Mouse (Mus musculus) embryonic fibroblast, embryonic 13.5 days (primary cell): ENCODE data around the gene Prkcq. TPM values are rescaled to one million over a fixed set of nuclear protein-coding genes. Genes with fewer than 3 reads are reported as not detected.

ENCODE experiments used
- H3K27ac ChIP-seq: 2 replicates; pipeline ENCODE4 v1.5.1; 2012; ENCODE audit warnings: low read length, control low read depth, inconsistent platforms; ENCODE audit not compliant: insufficient read depth
- H3K4me1 ChIP-seq: 2 replicates; pipeline ENCODE4 v1.6.1; 2011; ENCODE audit warnings: low read length; ENCODE audit not compliant: control insufficient read depth, insufficient read depth
- H3K4me3 ChIP-seq: 2 replicates; pipeline ENCODE4 v1.5.1; 2011; ENCODE audit warnings: mild to moderate bottlenecking, control low read depth, low read length; ENCODE audit not compliant: insufficient read depth
- CTCF ChIP-seq: IDR thresholded peaks from 2 replicates; pipeline ENCODE4 v1.5.1; 2011; ENCODE audit warnings: mild to moderate bottlenecking, control low read depth, low read length, moderate library complexity, borderline replicate concordance; ENCODE audit not compliant: insufficient read depth
- POLR2A ChIP-seq: IDR thresholded peaks from 2 replicates; pipeline ENCODE4 v1.6.1; 2011; ENCODE audit warnings: low read depth, mild to moderate bottlenecking, control low read depth, low read length, moderate library complexity
- polyA plus RNA-seq: library from polyadenylated mRNA; stranded (reverse); fragments of >200 nt; gene quantifications from 2 replicates; pipeline ENCODE4 v1.2.4, GENCODE M21; 2011; ENCODE audit warnings: low read depth; ENCODE audit not compliant: missing spikeins, insufficient read length

Gene Prkcq
- polyA plus RNA-seq, 1 experiment: 0.67 TPM

GRCm38 (mm10) chr2:11216421-11216820, 44.5 kb downstream of the Prkcq start:
- Histone ChIP-seq H3K27ac (no peak overlapping the region), H3K4me3 (no peak overlapping the region), H3K4me1 (no peaks in the 10 kb centered on the region)
- TF ChIP-seq POLR2A (no peak), CTCF (no peak)

GRCm38 (mm10) chr2:11216847-11217246, 44.9 kb downstream of the Prkcq start:
- no peak overlapping the region for H3K27ac ChIP-seq
- H3K4me1 ChIP-seq: no peaks in the 10 kb centered on the region
- no peak overlapping the region for H3K4me3 ChIP-seq
- no peak for TF ChIP-seq POLR2A
- no peak for TF ChIP-seq CTCF

DNA sequence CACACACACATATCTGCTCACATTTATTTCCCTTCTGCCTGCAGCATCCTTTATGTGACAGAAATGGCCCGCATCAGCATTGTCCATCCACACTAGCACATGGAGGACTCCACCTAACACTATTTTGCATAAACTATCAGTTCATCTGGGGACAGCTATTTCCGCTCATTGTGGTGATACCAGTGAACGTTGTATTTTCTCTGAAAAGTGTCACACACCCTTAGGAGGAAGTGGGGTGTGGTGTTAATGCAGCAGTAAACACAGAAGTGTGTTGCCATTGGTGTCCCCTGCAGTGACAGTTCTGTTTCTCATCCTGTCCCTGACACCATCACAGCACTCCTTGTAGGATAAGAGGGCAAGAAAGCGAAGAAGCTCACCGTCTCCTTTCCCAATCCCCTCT, 46.2 kb downstream of the Prkcq start:
- no peaks in the 10 kb centered on the region for H3K4me1 ChIP-seq
- TF ChIP-seq POLR2A (no peak), CTCF (no peak)
- no peak overlapping the region for H3K27ac ChIP-seq
- no peak overlapping the region for H3K4me3 ChIP-seq

DNA sequence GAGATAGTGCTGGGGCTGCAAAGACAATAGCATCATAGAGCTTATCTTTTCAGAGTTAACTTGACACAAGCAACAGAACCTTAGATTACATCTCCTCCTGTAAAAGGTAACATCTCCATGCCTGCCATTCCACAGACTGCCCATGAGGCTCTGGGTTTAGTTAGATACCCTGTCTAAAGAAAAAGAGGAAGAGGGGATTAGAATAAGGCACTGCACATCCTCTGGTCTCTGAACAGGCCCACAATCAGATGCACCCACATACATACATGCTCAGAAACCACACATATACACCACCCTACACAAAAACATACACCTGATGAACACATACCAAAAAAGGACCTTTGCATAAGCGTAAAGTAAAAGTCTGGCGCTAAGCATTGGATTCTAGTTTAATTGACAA, 47.4 kb downstream of the Prkcq start:
- Histone ChIP-seq H3K4me3 (no peak overlapping the region), H3K4me1 (no peaks in the 10 kb centered on the region), H3K27ac (no peak overlapping the region)
- TF ChIP-seq CTCF: no peak
- TF ChIP-seq POLR2A: no peak

DNA sequence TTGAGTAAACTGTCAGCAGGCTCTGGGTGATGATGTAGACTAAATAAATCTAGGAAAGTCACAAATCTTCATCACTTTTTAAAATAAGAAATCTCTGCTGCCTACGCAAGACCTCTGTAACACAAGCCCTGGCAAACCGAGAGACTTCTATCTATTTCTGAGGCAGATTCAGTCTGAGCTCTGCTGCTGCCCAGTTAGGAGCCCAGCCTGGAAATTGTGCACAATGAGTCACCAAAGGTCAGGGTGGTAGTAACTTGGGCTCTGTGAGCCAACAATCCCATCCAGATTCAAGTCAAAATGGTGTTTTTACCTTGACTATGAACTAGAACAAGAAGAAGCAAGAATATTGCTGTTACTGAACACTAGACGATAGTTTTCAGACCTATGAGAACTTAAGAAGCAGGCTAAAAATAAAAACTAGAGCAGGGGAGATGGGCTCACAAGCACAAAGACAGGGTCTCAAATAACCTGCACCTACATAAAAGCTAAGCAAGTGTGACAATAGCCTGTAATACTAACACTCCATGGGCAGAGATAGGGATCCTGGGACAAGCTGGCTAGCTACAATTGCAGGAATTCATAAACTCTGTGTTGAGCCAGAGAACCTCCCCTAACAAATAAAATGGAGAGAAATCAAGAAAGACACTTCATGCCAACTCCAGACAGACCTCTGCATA, 53.0 kb downstream of the Prkcq start:
- TF ChIP-seq POLR2A (no peak), CTCF (no peak)
- no peak overlapping the region for H3K4me3 ChIP-seq
- no peak overlapping the region for H3K27ac ChIP-seq
- H3K4me1 ChIP-seq: no peaks in the 10 kb centered on the region

GRCm38 (mm10) chr2:11225485-11225876, 53.6 kb downstream of the Prkcq start:
- Histone ChIP-seq H3K4me1 (no peaks in the 10 kb centered on the region), H3K4me3 (no peak overlapping the region), H3K27ac (no peak overlapping the region)
- TF ChIP-seq POLR2A (no peak), CTCF (no peak)

- H3K4me3 ChIP-seq: no peak overlapping the region
- H3K4me1 ChIP-seq: no peaks in the 10 kb centered on the region
- no peak for TF ChIP-seq POLR2A
- no peak for TF ChIP-seq CTCF
- no peak overlapping the region for H3K27ac ChIP-seq
Measured at GRCm38 (mm10) chr2:11226555-11226954, 54.6 kb downstream of the Prkcq start.

DNA sequence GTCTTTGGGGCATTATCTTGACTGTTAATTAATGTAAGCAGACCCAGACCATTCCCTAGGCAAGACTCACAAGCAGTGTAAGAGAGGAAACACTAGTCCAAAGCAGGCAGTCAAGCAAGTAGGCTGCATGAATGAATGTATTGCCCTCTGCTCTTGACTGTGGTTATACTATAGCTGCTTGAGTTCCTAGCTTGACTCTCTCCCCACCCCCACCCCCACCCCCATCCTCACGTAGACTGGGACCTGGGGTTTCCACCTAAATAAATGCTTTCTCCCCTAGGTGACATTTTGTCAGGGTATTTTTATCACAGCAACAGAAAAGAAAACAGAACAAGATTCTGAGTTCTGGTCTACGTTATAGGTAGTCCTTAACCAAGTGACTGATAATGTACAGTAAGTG, 57.2 kb downstream of the Prkcq start:
- no peak overlapping the region for H3K4me3 ChIP-seq
- H3K27ac ChIP-seq: no peak overlapping the region
- TF ChIP-seq CTCF (no peak), POLR2A (no peak)
- no peaks in the 10 kb centered on the region for H3K4me1 ChIP-seq

DNA sequence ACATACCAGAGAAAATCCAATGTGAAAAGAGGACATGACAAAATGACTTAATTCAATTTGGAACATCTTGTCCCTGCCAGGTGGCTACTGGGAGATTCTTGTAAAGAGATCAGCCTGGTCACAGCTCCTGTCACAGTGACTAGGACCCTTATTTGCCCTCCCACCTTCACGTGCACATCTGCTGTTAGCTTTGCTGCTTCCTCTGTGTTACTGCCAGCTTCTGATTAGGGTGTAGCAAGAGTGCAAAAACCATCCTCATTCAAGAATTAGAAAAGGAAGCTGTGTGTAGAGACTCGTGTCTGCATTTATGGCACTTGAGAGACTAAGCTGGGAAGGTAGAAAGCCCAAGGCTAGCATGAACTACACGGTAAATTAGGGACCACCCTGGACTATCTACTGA, 59.2 kb downstream of the Prkcq start:
- H3K27ac ChIP-seq: no peak overlapping the region
- TF ChIP-seq POLR2A: no peak
- TF ChIP-seq CTCF: no peak
- no peak overlapping the region for H3K4me3 ChIP-seq
- H3K4me1 ChIP-seq: no peaks in the 10 kb centered on the region

- TF ChIP-seq CTCF (no peak), POLR2A (no peak)
- no peak overlapping the region for H3K4me3 ChIP-seq
Measured at GRCm38 (mm10) chr2:11231988-11232387, 60.1 kb downstream of the Prkcq start.

GRCm38 (mm10) chr2:11238254-11238653, 66.3 kb downstream of the Prkcq start:
- no peak overlapping the region for H3K4me3 ChIP-seq
- H3K27ac ChIP-seq: no peak overlapping the region
- no peaks in the 10 kb centered on the region for H3K4me1 ChIP-seq
- TF ChIP-seq POLR2A (no peak), CTCF (no peak)

More at GRCm38 (mm10) chr2:11231988-11232387, 60.1 kb downstream of the Prkcq start:
- Histone ChIP-seq H3K27ac (no peak overlapping the region), H3K4me1 (no peaks in the 10 kb centered on the region)
